Mouse (Mus musculus) thymus, adult 18-20 months (tissue): Measurements from ENCODE around the gene Als2cr12.
"Not testable (repeated sequence)": the region's sequence is repeated elsewhere in the genome, so short reads cannot be mapped to it uniquely, and the experiment has no call there.

Source experiments
- DNase-seq, 2 experiments: peaks; one replicate each; pipeline ENCODE4 v3.0.0; 2022; ENCODE audit warnings: mixed read lengths in 2 of 2

Als2cr12 gene

GRCm38 (mm10) chr1:58610166-58610565 lies 85.6 kb downstream of the Als2cr12 start:
- no peak for DNase-seq

- DNase-seq, result not testable (repeated sequence)
Observed at GRCm38 (mm10) chr1:58609591-58609990, 86.2 kb downstream of the Als2cr12 start.

DNA sequence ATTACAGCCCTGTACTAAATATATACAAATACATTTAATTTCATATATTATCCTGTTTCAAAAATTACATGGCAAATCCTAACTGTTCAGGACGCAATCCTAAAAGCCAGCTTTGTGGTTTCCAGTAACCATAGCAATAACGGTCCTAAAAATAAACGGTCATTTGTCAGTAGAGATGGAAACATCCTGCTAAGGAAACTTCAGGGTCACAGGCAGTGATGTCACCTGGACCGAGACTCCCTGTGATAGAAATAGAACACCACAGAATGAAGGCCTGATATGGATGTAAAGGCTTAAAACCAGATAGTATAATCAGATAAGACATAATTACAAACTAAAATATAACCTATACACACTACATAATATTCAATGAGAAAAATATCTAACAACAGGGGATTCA lies 92.1 kb downstream of the Als2cr12 start:
- no peak for DNase-seq

- no peak for DNase-seq
Observed at GRCm38 (mm10) chr1:58602681-58603080, 93.1 kb downstream of the Als2cr12 start.
